Mouse (Mus musculus) spleen, postnatal 14 days (tissue): ENCODE measurements around the gene Acsbg2.
A peak's percentile ranks its signal among the peaks of the same experiment; 100 is the strongest.

Source experiments
- DNase-seq, 2 experiments: peaks; one replicate each; pipeline ENCODE4 v3.0.0; 2021 to 2022; ENCODE audit warnings: low spot score in 2 of 2

Acsbg2 gene

DNA sequence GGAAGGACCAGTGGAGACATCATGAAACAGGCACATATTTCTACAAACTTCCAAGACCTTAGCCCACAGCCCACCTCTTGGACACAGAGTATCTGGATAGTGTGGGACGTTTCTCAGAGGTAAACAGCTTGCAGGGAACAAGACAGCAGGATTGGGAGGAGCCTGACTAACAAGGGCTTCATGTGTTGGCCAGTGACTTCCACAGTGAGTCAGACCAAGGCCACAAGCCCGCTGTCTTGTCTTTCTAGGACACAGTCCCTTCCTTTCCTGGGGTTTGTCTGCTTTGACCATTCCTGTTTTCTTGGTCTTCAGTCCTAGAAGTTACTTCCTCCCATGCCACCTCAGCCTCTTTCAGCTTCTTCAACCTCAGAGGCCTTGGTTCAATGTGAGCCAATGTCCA lies 50.9 kb downstream of the Acsbg2 start:
- DNase-seq, result no peak

DNA sequence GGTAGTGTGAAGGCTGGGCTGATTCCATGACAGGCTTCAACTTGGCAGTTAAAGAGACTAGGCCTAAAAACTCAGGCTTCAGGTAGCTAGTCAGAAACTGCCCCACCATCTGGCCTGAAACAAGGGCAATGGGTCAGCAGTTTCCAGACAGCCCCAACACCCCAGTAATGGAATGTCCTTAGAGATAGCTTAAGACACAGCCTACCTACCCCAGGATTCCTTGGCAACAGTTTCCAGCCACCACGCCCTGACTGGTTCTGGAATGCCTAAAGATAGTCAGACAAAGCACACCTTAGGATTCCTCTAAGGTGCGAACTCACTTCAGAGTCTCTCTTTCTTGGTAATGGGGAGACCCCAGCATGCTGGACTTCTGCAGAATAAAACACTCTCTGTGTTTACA lies 51.9 kb downstream of the Acsbg2 start:
- DNase-seq, result no peak

- no peak for DNase-seq
These were observed 54.5 kb downstream of the Acsbg2 start for GRCm38 (mm10) chr17:56819694-56820111.

DNA sequence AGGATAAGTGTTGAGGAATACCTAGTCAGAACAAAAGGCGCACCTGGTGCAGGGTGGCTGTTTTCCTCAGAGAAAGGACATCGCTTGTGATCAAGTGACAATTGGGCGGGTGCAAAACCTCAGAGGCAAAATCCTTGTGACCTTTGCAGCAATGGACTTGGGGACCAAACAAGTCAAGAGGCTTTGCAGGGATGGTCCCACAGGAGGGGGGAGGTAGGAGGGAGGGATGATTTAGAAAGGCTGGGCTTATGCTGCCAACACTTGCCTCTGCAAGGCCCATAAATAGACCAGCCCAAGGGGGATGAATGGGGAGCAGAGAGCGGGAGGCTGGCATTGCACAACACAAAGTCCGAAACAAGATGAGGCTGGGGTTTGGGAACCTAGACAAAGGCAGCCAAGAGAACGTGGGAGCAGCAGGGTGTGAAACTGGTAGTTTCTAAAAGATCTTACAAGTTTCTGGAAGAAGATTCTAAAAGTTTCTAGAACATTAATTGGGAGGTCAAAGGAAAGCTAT lies 55.2 kb downstream of the Acsbg2 start:
- no peak for DNase-seq

DNA sequence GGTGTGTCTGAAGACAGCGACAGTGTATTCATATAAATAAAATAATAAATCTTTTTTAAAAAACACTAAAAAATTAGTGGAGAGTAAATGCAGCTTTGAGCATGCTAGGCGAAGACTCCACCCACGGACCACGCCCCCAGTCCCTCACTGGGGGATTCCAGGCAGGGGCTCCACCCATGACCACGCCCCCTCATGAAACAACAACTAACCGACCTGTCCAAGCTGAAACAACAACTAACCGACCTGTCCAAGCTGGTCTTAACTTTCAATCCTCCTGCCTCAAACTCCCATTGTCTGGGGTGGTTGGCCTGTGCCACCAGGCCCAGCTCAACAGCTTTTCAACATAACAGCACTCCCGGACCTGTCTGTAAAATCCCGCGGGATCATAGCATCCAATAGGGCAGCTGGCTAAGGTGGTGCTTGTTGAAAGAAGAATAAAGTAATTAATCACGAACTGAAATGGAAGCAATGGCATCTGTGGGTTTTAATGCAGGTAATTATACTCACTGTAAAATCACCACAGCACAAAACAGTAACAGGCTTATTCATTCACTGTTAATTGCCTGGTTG lies 56.1 kb downstream of the Acsbg2 start:
- peak; percentile 40 to 51 for DNase-seq

- no peak for DNase-seq
These were observed 59.2 kb downstream of the Acsbg2 start for GRCm38 (mm10) chr17:56815057-56815345.

DNA sequence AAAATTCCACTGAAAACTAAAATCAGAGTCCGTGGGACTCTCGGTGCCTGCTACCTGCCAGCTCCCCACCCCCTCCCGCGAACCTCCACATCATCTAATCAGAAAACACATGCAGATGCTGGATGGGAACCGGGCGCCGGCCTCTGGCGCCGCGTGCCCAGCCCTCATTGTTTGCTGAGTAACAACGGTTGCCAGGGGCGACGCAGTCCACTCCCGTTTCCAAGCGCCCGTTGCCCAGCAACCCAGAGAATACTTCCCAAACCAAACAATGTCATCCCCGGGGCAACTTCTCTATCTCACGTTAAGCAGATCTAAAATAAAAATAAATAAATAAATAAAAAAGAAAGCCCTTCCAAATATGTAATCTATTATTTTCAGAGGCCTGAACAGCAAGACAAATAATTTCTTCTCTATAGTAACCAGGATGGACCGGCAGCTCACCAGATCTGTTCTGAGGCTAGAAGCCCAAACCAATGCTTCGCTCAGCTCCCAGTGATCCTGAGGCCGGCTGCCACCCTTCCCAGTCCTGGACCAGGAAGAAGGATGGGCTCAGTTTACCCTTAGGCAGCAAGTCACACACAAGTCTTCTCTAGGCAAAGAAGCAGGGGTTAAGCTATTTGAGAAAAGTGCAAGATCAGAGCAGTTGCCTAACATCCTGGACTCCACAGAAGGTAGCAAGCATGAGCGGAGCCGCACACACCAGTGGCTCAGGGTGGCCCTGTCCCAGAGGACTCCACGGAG lies 59.8 kb downstream of the Acsbg2 start:
- no peak for DNase-seq

DNA sequence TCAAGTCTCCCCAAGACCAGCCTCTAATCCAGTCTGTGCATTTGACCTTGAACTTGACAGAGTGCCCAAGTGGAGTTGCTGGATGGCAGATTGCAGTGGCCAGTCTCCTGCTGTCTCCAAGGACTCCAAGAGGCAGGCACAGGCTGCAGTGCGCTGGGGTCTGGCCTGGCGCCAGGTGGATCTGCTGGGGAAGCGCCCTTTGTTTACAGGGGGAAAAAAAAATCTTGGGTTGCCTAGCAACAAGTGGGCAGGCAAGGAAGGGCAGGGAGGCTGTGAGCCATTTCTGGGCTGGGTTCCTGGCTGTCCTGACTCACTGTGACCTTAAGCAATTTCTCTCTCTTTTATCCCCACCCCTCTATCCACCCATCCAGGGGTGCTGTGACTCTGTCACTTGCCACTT lies 64.0 kb downstream of the Acsbg2 start:
- no peak for DNase-seq

DNA sequence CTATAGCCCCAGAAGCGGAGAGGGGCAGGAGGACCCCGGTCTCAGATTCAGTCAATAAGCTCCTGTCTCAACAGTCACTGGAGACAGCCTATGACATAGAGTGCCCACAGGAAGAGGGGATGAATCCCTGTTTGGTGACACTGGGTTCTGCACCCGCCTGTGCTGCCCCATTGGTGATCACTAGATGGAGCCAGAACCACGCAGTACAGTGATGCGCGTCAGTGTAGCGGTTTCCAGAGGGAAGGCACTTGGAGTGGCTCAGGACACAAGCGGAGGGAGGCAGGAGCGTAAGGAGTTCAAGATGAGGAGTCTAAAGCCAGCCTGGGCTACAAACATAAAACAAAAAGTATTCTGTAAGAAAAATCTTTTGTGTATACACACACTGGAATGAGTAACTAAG lies 65.7 kb downstream of the Acsbg2 start:
- peak; percentile 40 to 59 for DNase-seq

DNA sequence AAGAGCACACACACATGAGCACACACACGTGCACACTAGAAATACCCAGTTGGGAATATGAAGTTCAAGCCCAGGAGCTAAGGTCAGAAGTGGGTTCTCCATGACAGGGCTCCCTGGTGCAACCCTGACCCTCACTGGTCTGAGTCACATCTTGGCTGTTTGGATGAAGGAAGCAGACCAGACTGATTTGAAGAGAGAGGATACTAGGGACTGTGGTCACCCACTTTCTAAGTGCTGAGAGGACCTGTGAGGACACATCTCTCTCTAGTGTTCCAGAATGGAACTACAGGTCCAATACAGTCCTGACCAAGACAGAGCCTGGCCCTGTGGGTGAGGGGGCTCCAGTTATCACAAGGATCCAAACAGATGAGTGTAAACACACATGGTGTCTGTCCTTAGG lies 68.5 kb downstream of the Acsbg2 start:
- no peak for DNase-seq

- no peak for DNase-seq
These were observed 69.3 kb downstream of the Acsbg2 start for GRCm38 (mm10) chr17:56804952-56805351.

DNA sequence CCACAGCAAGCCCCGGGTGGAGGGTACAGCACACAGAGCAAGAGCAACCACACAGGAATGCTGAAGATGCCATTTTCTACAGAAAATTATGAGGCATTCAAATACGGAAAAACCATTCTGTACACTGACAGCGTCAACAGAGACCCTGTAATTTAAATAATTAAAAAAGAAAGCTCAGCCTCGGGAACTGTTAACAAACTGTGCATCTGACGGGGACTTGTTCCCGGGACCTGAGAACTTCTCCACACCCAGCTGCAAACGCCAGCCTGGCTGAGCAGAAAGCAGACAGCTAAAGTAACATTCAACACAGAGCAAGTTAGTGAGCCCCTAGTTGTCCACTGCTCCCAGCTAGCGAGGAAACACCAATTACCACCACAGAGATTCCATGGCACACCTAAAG lies 72.2 kb downstream of the Acsbg2 start:
- DNase-seq, result no peak

GRCm38 (mm10) chr17:56799276-56799675 lies 75.0 kb downstream of the Acsbg2 start:
- DNase-seq, result no peak

- no peak for DNase-seq
These were observed 80.5 kb downstream of the Acsbg2 start for GRCm38 (mm10) chr17:56793614-56794319.
